Mouse (Mus musculus) gastrocnemius, adult 2 months (tissue): Measurements from ENCODE around the gene Mmgt2. TPM values are rescaled to one million over a fixed set of nuclear protein-coding genes. Genes with fewer than 3 reads are reported as not detected.

Experiments used
- DNase-seq: peaks from one replicate; pipeline ENCODE4 v3.0.0; 2022
- H3K27ac ChIP-seq: fragments of 200-600 bp; 2 replicates; pipeline ENCODE4 v1.8.1; 2022; ENCODE audit warnings: mild to moderate bottlenecking
- H3K4me3 ChIP-seq: fragments of 200-600 bp; 2 replicates; pipeline ENCODE4 v1.8.1; 2022; ENCODE audit warnings: mild to moderate bottlenecking, moderate library complexity
- CTCF ChIP-seq: fragments of 200-600 bp; IDR thresholded peaks from 2 replicates; pipeline ENCODE4 v1.8.1; 2022; ENCODE audit warnings: antibody characterized with exemption, mild to moderate bottlenecking, moderate library complexity
- intact Hi-C: fragments of 180-260 bp; cut with DNase I; formaldehyde crosslinking; loops from one replicate; pipeline ENCODE4 v1.15.1; 2025
- total RNA-seq, 2 experiments: library from RNA; stranded (reverse); gene quantifications; 2 replicates each; pipeline ENCODE4 v1.2.3; 2021

Gene Mmgt2
- total RNA-seq, 2 experiments from 2014 or later, result 2.9 to 3.5 TPM

GRCm38 (mm10) chr11:62607952-62608201, 40.6 kb upstream of the Mmgt2 start:
- no peak for DNase-seq
- no peak for TF ChIP-seq CTCF
- intact Hi-C loops, result no loop called here
- Histone ChIP-seq H3K27ac (no peak overlapping the region), H3K4me3 (no peak overlapping the region)

DNA sequence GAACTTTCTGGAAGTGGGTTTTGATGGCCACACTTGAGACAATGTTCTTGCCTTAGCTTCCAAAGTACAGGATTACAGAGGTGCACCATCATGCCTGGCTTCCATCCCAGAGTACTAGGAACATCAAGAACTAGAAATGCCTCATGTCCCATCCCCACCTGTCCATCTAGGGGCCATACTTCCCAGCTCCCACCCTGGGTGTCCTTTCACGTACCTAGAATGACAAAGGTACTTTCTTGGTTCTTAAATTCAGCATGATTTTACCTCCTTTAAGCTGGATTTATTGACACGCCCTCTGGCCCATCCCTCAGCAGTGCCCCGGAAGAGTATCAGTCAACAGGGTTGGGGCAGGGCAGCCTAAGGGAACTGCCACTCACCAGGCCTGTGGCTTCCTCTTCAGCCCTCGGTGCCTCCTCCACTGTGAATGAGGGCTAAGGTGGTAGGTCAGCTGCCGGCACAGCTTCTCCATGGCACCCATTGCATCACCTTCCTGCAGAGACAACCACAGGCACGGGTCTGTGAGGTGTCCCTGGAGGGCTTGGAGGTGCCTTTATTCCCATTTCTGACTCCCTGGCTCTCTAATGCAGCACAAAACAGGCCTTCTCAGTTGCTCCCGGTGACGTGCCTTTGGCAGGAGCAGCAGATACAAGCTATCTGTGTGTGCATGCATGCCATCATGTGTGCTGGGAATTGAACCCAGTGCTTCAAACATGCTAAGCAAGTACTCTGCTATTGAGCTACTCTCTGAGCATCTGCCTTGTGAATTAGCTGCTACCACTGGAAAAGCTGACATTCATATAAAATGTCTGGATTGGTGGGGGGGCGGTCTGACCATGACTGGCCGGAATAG, 39.4 kb upstream of the Mmgt2 start:
- intact Hi-C loops, result no loop called here
- no peak for DNase-seq
- no peak overlapping the region for H3K27ac ChIP-seq
- no peak for TF ChIP-seq CTCF
- no peak overlapping the region for H3K4me3 ChIP-seq

DNA sequence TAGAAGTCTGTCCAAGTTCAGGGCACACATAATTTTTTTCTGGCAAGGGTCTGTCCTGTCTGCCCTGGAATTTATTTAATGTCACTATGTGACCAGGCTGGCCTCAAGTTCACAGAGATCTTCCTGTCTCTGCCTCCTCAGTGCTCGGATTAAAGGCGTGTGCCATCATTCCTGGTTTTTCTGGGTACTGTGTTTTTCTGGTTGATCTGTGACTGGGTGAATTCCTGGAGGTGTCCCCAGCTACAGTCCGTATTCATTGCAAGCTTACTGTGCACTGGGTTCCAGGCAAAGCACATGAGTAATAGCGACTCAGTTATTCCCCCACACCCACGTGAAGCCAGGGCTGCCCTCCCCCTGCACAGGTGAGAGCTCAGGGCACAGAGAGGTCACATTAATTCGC, 38.2 kb upstream of the Mmgt2 start:
- Histone ChIP-seq H3K27ac (no peak overlapping the region), H3K4me3 (no peak overlapping the region)
- no peak for DNase-seq
- intact Hi-C loops, result no loop called here
- TF ChIP-seq CTCF, result no peak

GRCm38 (mm10) chr11:62612604-62613003, 35.9 kb upstream of the Mmgt2 start:
- no peak for DNase-seq
- Histone ChIP-seq H3K27ac (no peak overlapping the region), H3K4me3 (no peak overlapping the region)
- no peak for TF ChIP-seq CTCF
- intact Hi-C loops, result loop anchor here (1.0 kb wide), 2 partner anchors 37 to 63 kb away; no protein-coding TSS in a partner anchor

- 0 out of 2 replicates have a peak, but pooled peaks have one; percentile 100 for TF ChIP-seq CTCF
- DNase-seq, result peak; percentile 92
- Histone ChIP-seq H3K27ac (no peak overlapping the region), H3K4me3 (peak overlapping the region; percentile 47)
- intact Hi-C loops, result loop anchor here (1.0 kb wide), 2 partner anchors 35 to 61 kb away; no protein-coding TSS in a partner anchor
Measured at GRCm38 (mm10) chr11:62613657-62614365, 34.7 kb upstream of the Mmgt2 start.

DNA sequence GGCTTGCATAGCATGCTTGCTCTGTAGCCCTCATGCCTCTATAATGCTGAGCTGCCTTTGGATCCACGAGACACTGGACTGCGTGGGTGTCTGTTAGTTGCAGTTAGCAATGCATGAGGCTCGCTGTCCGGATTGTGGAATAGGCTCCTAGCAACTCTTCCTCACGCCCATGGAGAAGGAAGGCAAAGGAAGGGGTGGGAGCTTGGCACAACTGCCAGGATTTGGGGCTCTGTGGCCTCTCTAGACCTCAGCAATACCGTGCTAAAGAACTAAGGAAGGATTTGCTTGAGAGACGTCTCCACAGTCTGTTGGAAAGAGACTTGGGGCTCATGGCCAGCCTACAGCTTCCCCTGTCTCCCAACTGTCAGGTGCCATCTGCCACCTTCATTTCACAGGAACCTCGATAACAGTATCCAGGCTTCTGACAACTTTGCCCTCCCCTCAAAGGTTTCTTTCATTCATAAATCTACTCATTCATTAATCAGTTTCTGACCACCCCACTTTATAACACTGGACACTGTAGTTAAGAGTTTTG, 33.5 kb upstream of the Mmgt2 start:
- no peak for DNase-seq
- TF ChIP-seq CTCF, result no peak
- no peak overlapping the region for H3K27ac ChIP-seq
- no peak overlapping the region for H3K4me3 ChIP-seq
- intact Hi-C loops, result no loop called here

GRCm38 (mm10) chr11:62615456-62615855, 33.0 kb upstream of the Mmgt2 start:
- intact Hi-C loops, result no loop called here
- TF ChIP-seq CTCF, result no peak
- no peak overlapping the region for H3K27ac ChIP-seq
- no peak for DNase-seq
- H3K4me3 ChIP-seq, result no peak overlapping the region

DNA sequence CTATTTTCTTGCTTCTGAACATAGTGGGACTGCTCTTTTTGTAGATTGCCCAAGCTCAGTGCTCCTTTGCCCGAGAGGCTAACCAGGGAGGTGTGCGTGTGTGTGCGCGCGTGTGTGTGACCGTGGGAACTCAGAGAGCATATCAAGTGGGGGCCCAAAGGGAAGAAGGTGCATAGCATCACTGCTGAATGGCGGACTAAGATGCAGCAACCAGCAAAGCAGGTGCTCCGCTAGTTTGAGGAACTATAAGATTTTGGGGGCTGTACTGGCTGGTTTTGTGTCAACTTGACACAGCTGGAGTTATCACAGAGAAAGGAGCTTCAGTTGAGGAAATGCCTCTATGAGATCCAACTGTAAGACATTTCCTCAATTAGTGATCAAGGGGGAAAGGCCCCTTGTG, 27.4 kb upstream of the Mmgt2 start:
- intact Hi-C loops, result no loop called here
- DNase-seq, result no peak
- TF ChIP-seq CTCF, result no peak
- no peak overlapping the region for H3K4me3 ChIP-seq
- H3K27ac ChIP-seq, result no peak overlapping the region

DNA sequence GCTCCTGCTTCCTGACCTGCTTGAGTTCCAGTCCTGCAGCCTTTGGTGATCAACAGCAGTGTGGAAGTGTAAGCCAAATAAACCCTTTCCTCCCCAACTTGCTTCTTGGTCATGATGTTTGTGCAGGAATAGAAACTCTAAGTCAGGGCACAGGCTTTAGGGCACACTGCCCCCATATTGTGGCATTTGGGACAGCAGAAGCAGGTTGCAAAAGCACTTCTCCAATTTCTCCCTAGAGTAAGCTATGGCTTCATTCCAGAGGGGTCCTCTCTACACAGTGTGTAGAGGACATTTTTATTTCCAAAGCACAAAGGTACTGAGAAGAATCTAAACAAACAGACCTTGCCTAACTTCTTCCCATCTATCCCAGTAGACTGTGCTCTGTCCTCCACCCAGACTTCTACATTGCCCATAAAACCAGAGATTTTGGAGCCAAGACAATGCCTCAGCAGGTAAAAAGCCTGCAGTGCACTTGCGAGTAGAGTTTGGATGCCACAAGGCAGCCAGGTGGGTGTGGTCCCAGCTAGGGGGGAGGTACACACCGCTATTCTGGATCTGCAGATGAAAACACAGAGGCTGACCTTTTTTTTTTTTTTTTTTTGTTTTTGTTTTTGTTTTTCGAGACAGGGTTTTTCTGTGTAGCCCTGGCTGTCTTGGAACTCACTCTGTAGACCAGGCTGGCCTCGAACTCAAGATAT, 26.7 kb upstream of the Mmgt2 start:
- no peak overlapping the region for H3K4me3 ChIP-seq
- TF ChIP-seq CTCF, result no peak
- H3K27ac ChIP-seq, result no peak overlapping the region
- DNase-seq, result no peak
- intact Hi-C loops, result no loop called here

- TF ChIP-seq CTCF, result no peak
- no peak for DNase-seq
- intact Hi-C loops, result no loop called here
- H3K4me3 ChIP-seq, result no peak overlapping the region
- no peak overlapping the region for H3K27ac ChIP-seq
Measured at GRCm38 (mm10) chr11:62622850-62623249, 25.6 kb upstream of the Mmgt2 start.

- intact Hi-C loops, result no loop called here
- H3K4me3 ChIP-seq, result no peak overlapping the region
- peak overlapping the region; percentile 63 for H3K27ac ChIP-seq
- no peak for TF ChIP-seq CTCF
- no peak for DNase-seq
Measured at GRCm38 (mm10) chr11:62624341-62625291, 23.8 kb upstream of the Mmgt2 start.
